Mouse (Mus musculus): ENCODE measurements around the gene Olfr1291-ps1.

GRCm38 (mm10) chr2:111524903-111525302, 27.9 kb downstream of the Olfr1291-ps1 start, which contains the start of gene Olfr1293-ps:
- TF ChIP-seq UBTF (IDR thresholded peaks at IDR 0.05; ENCODE audit: borderline replicate concordance, insufficient read depth, low read depth, low read length) (no peak), TAL1 (IDR thresholded peaks at IDR 0.05; ENCODE audit: low read length) (no peak), POLR2A (IDR thresholded peaks at IDR 0.05; ENCODE audit: control insufficient read depth in 1 of 2, insufficient read depth in 1 of 2, low read depth in 1 of 2, low read length in 2 of 2, poor library complexity in 1 of 2) (no peak), CTCF (IDR thresholded peaks at IDR 0.05 in 2 of 3, conservative IDR thresholded peaks at IDR 0.05 in 1 of 3; ENCODE audit: control insufficient read depth in 1 of 3, insufficient read depth in 1 of 3, low read depth in 2 of 3, low read length in 3 of 3, poor library complexity in 1 of 3, severe bottlenecking in 1 of 3) (no peak), USF1 (IDR thresholded peaks at IDR 0.05; ENCODE audit: low read depth, low read length) (no peak), POLR2AphosphoS2 (IDR thresholded peaks at IDR 0.05; ENCODE audit: low read length) (no peak), CHD2 (IDR thresholded peaks at IDR 0.05; ENCODE audit: low read length) (no peak), MXI1 (IDR thresholded peaks at IDR 0.05; ENCODE audit: low read depth, low read length) (no peak), ZMIZ1 (IDR thresholded peaks at IDR 0.05; ENCODE audit: low read depth, low read length) (no peak)

All from MEL (cell line).